Mouse (Mus musculus): ENCODE results near the gene Ednrb. TPM values are rescaled to one million over a fixed set of nuclear protein-coding genes. Genes with fewer than 3 reads are reported as not detected.

Gene Ednrb
- polyA plus RNA-seq, 1 experiment, result 28.9 TPM

DNA sequence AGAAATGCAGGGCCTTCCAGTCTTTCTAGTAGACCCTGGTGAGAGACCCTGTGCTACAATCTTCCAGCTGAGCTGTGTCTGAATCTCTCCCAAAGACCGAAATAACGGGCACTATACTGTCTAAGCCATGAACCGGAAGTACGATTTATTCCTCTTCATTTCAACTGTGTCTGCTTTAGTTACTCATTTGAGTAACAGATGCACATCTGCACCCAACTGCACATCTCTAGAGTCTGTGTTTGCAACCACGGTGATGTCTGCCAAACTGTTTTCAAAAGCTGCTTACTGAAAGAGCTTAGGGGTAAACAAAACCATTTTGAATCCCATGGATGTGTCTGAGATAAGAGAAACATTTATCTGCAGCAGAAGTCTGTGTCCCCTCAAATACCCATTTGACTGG, 13.2 kb downstream of the Ednrb start:
- Histone ChIP-seq H3K4me3 (ENCODE audit: insufficient read depth, low read length) (no peak overlapping the region), H3K4me1 (ENCODE audit: control insufficient read depth, insufficient read depth, low read length) (no peaks in the 10 kb centered on the region), H3K27ac (ENCODE audit: insufficient read depth, low read length) (no peak overlapping the region)
- TF ChIP-seq POLR2A (IDR thresholded peaks at IDR 0.05; ENCODE audit: extremely low read depth, insufficient read depth, low read length) (no peak), CTCF (IDR thresholded peaks at IDR 0.05; ENCODE audit: extremely low read depth, insufficient read depth, low read length) (no peak)

DNA sequence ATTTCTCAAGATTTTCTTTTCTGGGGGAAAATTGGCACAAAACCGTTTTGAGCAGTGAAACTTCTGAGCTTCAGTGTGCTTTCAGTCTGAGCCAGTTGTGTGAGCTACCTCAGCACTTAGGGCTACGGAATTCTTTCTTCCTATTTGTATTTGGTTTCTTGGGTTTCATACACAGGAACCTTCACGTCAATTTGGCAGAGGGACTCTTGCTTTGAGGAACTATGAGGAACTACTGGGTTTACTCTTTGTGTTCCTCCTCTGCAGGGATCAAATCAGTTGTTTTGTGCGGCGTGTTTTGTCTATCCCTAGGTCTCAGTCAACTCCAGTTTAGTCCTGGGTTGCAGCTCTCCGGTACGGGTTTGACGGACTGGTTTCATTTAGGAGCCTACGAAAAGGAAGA, 17.9 kb downstream of the Ednrb start:
- Histone ChIP-seq H3K4me1 (ENCODE audit: control insufficient read depth, insufficient read depth, low read length) (no peaks in the 10 kb centered on the region), H3K27ac (ENCODE audit: insufficient read depth, low read length) (no peak overlapping the region), H3K4me3 (ENCODE audit: insufficient read depth, low read length) (no peak overlapping the region)
- no peak for TF ChIP-seq CTCF (IDR thresholded peaks at IDR 0.05; ENCODE audit: extremely low read depth, insufficient read depth, low read length)
- TF ChIP-seq POLR2A (IDR thresholded peaks at IDR 0.05; ENCODE audit: extremely low read depth, insufficient read depth, low read length), result no peak

DNA sequence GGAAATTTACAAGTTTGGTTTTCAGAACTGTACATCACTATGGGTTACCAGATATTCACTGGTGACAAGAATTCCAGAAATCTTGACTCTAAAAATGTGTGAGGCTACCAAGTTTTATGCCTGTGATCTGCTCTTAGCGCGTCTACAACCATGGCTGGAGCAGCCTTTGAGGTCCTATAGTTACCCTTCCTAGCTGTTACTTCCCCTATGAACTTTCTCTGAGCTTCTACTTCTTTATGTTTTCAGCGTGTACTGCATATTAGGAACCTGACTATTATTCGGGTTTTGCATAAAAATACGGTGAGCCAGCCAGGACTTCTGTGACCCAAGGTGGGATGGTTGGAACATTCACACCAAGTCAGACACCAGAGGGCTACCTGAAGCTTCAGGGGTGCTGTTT, 18.3 kb downstream of the Ednrb start:
- Histone ChIP-seq H3K4me1 (ENCODE audit: control insufficient read depth, insufficient read depth, low read length) (no peaks in the 10 kb centered on the region), H3K27ac (ENCODE audit: insufficient read depth, low read length) (no peak overlapping the region), H3K4me3 (ENCODE audit: insufficient read depth, low read length) (no peak overlapping the region)
- TF ChIP-seq CTCF (IDR thresholded peaks at IDR 0.05; ENCODE audit: extremely low read depth, insufficient read depth, low read length), result no peak
- no peak for TF ChIP-seq POLR2A (IDR thresholded peaks at IDR 0.05; ENCODE audit: extremely low read depth, insufficient read depth, low read length)

- no peak overlapping the region for H3K4me3 ChIP-seq (ENCODE audit: insufficient read depth, low read length)
- no peaks in the 10 kb centered on the region for H3K4me1 ChIP-seq (ENCODE audit: control insufficient read depth, insufficient read depth, low read length)
- TF ChIP-seq POLR2A (IDR thresholded peaks at IDR 0.05; ENCODE audit: extremely low read depth, insufficient read depth, low read length), result no peak
- no peak for TF ChIP-seq CTCF (IDR thresholded peaks at IDR 0.05; ENCODE audit: extremely low read depth, insufficient read depth, low read length)
- no peak overlapping the region for H3K27ac ChIP-seq (ENCODE audit: insufficient read depth, low read length)
Observed at GRCm38 (mm10) chr14:103823501-103823900, 20.7 kb downstream of the Ednrb start.

GRCm38 (mm10) chr14:103822590-103822989, 21.6 kb downstream of the Ednrb start:
- H3K4me3 ChIP-seq (ENCODE audit: insufficient read depth, low read length), result no peak overlapping the region
- TF ChIP-seq CTCF (IDR thresholded peaks at IDR 0.05; ENCODE audit: extremely low read depth, insufficient read depth, low read length) (no peak), POLR2A (IDR thresholded peaks at IDR 0.05; ENCODE audit: extremely low read depth, insufficient read depth, low read length) (no peak)
- no peak overlapping the region for H3K27ac ChIP-seq (ENCODE audit: insufficient read depth, low read length)
- H3K4me1 ChIP-seq (ENCODE audit: control insufficient read depth, insufficient read depth, low read length), result no peaks in the 10 kb centered on the region

DNA sequence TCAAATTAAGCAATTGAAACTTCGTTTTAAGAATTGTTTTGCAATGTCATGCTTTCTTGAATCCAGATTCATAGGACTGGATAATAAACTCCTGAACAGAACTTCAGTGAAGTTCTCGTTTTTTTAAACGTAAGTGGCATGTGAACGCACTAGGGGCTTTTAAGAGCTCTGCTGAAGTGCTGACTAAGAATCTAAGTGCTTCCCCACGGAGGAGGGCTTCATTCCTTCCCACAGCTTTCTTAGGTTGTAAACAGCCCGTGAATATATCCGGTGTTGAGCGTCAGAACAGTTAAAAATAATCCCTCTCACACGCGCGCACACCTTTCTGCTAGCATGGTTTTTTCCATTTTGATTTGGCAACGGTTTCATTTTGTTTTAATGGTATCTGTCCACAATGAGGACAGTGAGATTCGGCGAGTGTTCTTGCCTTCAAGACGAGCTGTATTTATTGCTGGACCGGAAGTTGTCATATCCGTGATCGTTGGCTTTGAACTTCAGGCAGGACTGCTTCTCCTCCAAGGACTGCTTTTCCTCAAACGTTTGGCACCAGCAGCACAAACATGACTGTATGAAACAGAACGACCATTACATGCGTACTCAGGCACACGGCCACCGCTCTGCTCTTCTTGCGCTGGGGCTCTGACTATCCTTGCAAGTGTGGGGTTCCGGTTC, 27.4 kb downstream of the Ednrb start:
- no peak for TF ChIP-seq CTCF (IDR thresholded peaks at IDR 0.05; ENCODE audit: extremely low read depth, insufficient read depth, low read length)
- TF ChIP-seq POLR2A (IDR thresholded peaks at IDR 0.05; ENCODE audit: extremely low read depth, insufficient read depth, low read length), result no peak
- H3K4me3 ChIP-seq (ENCODE audit: insufficient read depth, low read length), result no peak overlapping the region
- no peak overlapping the region for H3K27ac ChIP-seq (ENCODE audit: insufficient read depth, low read length)
- H3K4me1 ChIP-seq (ENCODE audit: control insufficient read depth, insufficient read depth, low read length), result no peaks in the 10 kb centered on the region

DNA sequence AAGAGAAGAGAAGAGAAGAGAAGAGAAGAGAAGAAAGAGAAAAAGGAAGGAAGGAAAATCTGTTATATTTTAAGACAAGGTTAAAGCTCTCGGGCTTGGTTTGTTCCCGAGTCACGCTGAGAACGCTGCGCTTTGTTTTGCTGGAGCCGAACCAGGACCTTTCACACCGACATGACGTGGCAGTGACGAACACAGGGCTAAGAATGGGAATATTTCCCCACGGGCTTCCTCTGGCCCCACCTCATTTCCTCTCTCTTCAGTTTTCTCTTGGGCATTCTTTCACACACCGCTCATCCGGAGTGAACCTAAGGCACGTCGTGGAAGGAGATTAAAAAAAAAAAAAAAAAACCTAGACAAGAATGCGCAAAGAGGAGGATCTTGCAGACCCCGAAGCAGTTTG, 28.7 kb downstream of the Ednrb start:
- no peaks in the 10 kb centered on the region for H3K4me1 ChIP-seq (ENCODE audit: control insufficient read depth, insufficient read depth, low read length)
- no peak overlapping the region for H3K4me3 ChIP-seq (ENCODE audit: insufficient read depth, low read length)
- no peak overlapping the region for H3K27ac ChIP-seq (ENCODE audit: insufficient read depth, low read length)
- no peak for TF ChIP-seq CTCF (IDR thresholded peaks at IDR 0.05; ENCODE audit: extremely low read depth, insufficient read depth, low read length)
- no peak for TF ChIP-seq POLR2A (IDR thresholded peaks at IDR 0.05; ENCODE audit: extremely low read depth, insufficient read depth, low read length)

DNA sequence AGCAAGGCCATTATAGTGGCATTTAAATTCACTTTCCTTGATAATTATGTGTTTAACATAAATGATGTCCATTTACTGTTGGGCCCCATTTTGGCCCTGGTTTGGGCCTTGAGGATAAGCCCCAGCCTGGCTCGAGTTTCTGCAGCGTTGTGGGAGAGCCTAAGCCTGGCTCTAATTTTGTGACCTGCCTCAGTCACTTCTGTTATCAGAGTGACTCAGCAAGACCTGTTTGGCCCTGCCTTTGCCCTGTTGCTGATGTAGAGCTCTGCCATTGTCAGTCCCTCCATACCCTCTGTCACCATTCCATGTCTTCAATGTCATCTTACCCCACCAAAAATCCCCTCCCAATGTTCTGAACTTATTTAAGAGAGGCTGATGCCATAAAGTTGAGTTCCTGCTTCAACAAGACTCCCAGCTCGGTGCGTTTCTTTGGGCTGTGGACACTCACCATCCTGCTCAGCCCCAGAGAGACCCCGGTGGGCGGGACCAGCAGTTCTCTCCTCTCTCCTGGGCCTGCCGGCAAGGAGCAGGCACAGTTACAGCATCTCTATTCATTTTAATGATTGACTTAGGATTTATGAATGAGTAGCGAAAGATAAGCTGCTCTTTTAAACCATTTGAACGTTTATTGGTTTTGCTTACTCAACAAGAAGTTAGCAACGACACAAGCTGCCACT, 30.0 kb downstream of the Ednrb start:
- no peak overlapping the region for H3K4me3 ChIP-seq (ENCODE audit: insufficient read depth, low read length)
- no peak for TF ChIP-seq CTCF (IDR thresholded peaks at IDR 0.05; ENCODE audit: extremely low read depth, insufficient read depth, low read length)
- no peak for TF ChIP-seq POLR2A (IDR thresholded peaks at IDR 0.05; ENCODE audit: extremely low read depth, insufficient read depth, low read length)
- no peak overlapping the region for H3K27ac ChIP-seq (ENCODE audit: insufficient read depth, low read length)
- H3K4me1 ChIP-seq (ENCODE audit: control insufficient read depth, insufficient read depth, low read length), result no peaks in the 10 kb centered on the region

- H3K4me1 ChIP-seq (ENCODE audit: control insufficient read depth, insufficient read depth, low read length), result no peaks in the 10 kb centered on the region
- H3K27ac ChIP-seq (ENCODE audit: insufficient read depth, low read length), result no peak overlapping the region
- H3K4me3 ChIP-seq (ENCODE audit: insufficient read depth, low read length), result no peak overlapping the region
- TF ChIP-seq CTCF (IDR thresholded peaks at IDR 0.05; ENCODE audit: extremely low read depth, insufficient read depth, low read length) (no peak), POLR2A (IDR thresholded peaks at IDR 0.05; ENCODE audit: extremely low read depth, insufficient read depth, low read length) (no peak)
Observed at GRCm38 (mm10) chr14:103813246-103813645, 31.0 kb downstream of the Ednrb start.

DNA sequence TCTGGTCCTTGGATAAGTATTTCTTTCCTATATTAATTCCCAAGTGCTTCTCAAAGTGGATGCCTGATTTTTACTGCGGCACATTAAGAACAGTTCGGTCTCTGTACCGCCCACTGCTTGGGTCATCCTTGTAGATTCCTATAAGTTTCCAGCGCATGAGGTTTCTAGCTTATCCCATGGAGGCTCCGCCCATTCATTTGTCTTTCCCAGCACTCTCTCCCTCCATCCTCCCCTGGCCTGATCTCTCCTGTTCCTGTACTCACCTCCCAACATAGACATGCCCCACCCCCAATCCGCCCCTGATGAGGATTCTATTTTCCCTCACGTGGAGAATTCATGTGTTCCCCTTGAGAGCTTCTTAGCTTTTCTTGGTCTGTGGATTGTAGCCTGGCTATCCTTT, 32.9 kb downstream of the Ednrb start:
- TF ChIP-seq POLR2A (IDR thresholded peaks at IDR 0.05; ENCODE audit: extremely low read depth, insufficient read depth, low read length) (no peak), CTCF (IDR thresholded peaks at IDR 0.05; ENCODE audit: extremely low read depth, insufficient read depth, low read length) (no peak)
- H3K4me3 ChIP-seq (ENCODE audit: insufficient read depth, low read length), result no peak overlapping the region

More for the DNA sequence above, 32.9 kb downstream of the Ednrb start:
- H3K4me1 ChIP-seq (ENCODE audit: control insufficient read depth, insufficient read depth, low read length), result no peaks in the 10 kb centered on the region
- no peak overlapping the region for H3K27ac ChIP-seq (ENCODE audit: insufficient read depth, low read length)
